Mouse (Mus musculus) left cerebral cortex, postnatal 10 days (tissue): ENCODE measurements at regions not wholly inside any gene's neighbourhood (a gene's known extent, or its start where the extent isn't known, plus 50 kb on each side); places are given as distances from the start of the nearest gene placed in this dataset.

ENCODE experiments used
- DNase-seq, 2 experiments: peaks; one replicate each; pipeline ENCODE4 v3.0.0; 2021 to 2022; ENCODE audit warnings: low spot score in 2 of 2, mixed read lengths in 1 of 2; ENCODE audit errors: extremely low spot score in 1 of 2
- intact Hi-C: fragments of 180-260 bp; cut with DNase I; formaldehyde crosslinking; loops from one replicate; pipeline ENCODE4 v1.15.1; 2025

- intact Hi-C loops: no loop called here
- DNase-seq: no peak
Observed at GRCm38 (mm10) chr11:90088473-90088872, 58.3 kb downstream of the Tmem100 start.

GRCm38 (mm10) chr11:90094052-90094451, 63.9 kb downstream of the Tmem100 start:
- no peak for DNase-seq
- intact Hi-C loops: no loop called here

- intact Hi-C loops: no loop called here
- DNase-seq: peak; percentile 31 to 62
Observed at GRCm38 (mm10) chr11:90094700-90095355, 64.7 kb downstream of the Tmem100 start.

- no peak for DNase-seq
- intact Hi-C loops: no loop called here
Observed at GRCm38 (mm10) chr11:90098471-90098870, 68.3 kb downstream of the Tmem100 start.

GRCm38 (mm10) chr11:90099178-90099577, 69.0 kb downstream of the Tmem100 start:
- DNase-seq: peak in 1 of 2 experiments; percentile 46
- intact Hi-C loops: no loop called here

GRCm38 (mm10) chr11:90100161-90100560, 70.0 kb downstream of the Tmem100 start:
- intact Hi-C loops: no loop called here
- no peak for DNase-seq

- intact Hi-C loops: no loop called here
- DNase-seq: no peak
Observed at GRCm38 (mm10) chr11:90101284-90101683, 71.1 kb downstream of the Tmem100 start.

GRCm38 (mm10) chr11:90106063-90106798, 76.1 kb downstream of the Tmem100 start:
- no peak for DNase-seq
- intact Hi-C loops: no loop called here

GRCm38 (mm10) chr11:90109681-90110111, 77.8 kb upstream of the Gm45716 start:
- intact Hi-C loops: no loop called here
- no peak for DNase-seq

- intact Hi-C loops: no loop called here
- no peak for DNase-seq
Observed at GRCm38 (mm10) chr11:90110170-90110569, 77.3 kb upstream of the Gm45716 start.

- DNase-seq: no peak
- intact Hi-C loops: no loop called here
Observed at GRCm38 (mm10) chr11:90112174-90112573, 75.3 kb upstream of the Gm45716 start.

GRCm38 (mm10) chr11:90116676-90117663, 70.5 kb upstream of the Gm45716 start:
- no peak for DNase-seq
- intact Hi-C loops: no loop called here

GRCm38 (mm10) chr11:90117664-90118295, 69.7 kb upstream of the Gm45716 start:
- intact Hi-C loops: no loop called here
- DNase-seq: no peak

- DNase-seq: peak in 1 of 2 experiments; percentile 58
- intact Hi-C loops: no loop called here
Observed at GRCm38 (mm10) chr11:90121902-90122301, 65.6 kb upstream of the Gm45716 start.

GRCm38 (mm10) chr11:90122709-90123108, 64.8 kb upstream of the Gm45716 start:
- intact Hi-C loops: no loop called here
- DNase-seq: no peak

- no peak for DNase-seq
- intact Hi-C loops: no loop called here
Observed at GRCm38 (mm10) chr11:90123851-90124250, 63.6 kb upstream of the Gm45716 start.

GRCm38 (mm10) chr11:90126289-90126688, 61.2 kb upstream of the Gm45716 start:
- intact Hi-C loops: no loop called here
- DNase-seq: no peak

GRCm38 (mm10) chr11:90128865-90129415, 58.5 kb upstream of the Gm45716 start:
- DNase-seq: no peak
- intact Hi-C loops: no loop called here
